Mouse (Mus musculus) heart, adult 8-10 months (tissue): ENCODE measurements around the gene Hoxb3. TPM values are rescaled to one million over a fixed set of nuclear protein-coding genes. Genes with fewer than 3 reads are reported as not detected.

Source experiments
- DNase-seq: peaks from one replicate; pipeline ENCODE4 v3.0.0; 2022; ENCODE audit warnings: low spot score
- total RNA-seq, 4 experiments: library from RNA; stranded (reverse); gene quantifications; 2 replicates each; pipeline ENCODE4 v1.2.4; 2022

The Hoxb3 gene
- total RNA-seq, 4 experiments from 2014 or later = 0.25 to 0.37 (median 0.30) TPM

DNA sequence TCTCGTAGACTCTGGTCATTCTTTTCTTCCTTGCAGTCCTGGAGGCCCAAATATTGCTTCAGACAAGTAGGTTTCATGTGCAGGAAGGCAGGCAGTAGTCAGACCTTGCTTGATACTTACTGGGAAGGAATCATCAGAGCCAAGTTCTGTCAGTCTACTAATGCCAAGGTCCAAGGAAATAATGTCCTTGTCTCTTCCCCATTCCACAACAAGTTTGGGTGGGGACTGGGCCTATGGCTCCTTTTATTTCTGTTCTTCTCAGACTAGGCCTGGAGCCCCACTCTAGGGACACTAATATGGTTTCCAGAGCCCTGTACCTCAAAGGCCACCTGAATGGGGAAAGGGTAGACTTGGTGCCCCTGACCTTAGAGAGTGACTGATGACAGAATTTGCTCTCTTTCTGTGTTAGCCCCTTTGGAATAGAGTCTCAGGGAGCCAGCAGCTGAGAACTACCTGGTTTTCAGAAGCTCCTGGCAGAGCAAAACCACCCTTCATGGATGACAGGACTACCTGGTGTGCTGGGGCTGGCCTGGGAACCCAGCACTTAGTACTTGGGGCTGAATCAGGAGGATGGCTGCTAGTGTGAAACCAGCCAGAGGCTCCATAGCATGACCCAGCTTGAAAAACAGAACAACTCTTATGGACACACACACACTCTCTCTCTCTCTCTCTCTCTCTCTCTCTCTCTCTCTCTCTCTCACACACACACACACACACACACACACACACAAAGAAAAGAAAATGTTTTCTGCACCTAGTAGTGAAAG is 34.5 kb upstream of the Hoxb3 start:
- no peak for DNase-seq

DNA sequence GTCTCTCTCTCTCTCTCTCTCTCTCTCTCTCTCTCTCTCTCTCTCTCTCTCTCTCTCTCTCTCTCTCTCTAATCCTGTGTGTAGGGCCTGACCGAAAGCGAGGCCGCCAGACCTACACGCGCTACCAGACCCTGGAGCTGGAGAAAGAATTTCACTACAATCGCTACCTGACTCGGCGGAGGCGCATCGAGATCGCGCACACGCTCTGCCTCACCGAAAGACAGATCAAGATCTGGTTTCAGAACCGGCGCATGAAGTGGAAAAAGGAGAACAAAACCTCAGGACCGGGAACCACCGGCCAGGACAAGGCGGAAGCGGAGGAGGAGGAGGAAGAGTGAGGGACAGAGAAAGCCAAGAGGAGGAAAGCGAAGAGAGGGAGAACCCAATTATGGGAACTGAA is 33.8 kb upstream of the Hoxb3 start:
- DNase-seq = no peak

DNA sequence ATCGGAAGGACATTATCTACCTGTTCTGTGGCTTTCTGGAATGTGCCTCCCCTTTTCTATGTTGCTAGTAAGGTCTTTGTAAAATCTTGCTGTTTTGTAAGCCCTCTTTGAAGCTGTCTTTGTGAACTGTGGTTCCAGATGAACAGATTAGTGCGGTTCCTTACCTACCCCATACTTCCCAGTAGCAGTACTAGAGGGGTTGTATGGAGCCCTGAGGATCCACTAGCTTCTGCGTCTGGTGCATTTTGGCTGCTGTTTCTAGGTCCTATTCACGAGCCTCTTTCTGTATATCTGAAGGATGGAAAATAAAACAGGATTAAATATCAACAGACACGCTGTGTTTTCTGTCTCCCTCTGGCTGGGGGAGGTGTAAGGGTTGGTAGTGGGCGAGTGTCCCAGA is 33.3 kb upstream of the Hoxb3 start:
- DNase-seq = no peak

DNA sequence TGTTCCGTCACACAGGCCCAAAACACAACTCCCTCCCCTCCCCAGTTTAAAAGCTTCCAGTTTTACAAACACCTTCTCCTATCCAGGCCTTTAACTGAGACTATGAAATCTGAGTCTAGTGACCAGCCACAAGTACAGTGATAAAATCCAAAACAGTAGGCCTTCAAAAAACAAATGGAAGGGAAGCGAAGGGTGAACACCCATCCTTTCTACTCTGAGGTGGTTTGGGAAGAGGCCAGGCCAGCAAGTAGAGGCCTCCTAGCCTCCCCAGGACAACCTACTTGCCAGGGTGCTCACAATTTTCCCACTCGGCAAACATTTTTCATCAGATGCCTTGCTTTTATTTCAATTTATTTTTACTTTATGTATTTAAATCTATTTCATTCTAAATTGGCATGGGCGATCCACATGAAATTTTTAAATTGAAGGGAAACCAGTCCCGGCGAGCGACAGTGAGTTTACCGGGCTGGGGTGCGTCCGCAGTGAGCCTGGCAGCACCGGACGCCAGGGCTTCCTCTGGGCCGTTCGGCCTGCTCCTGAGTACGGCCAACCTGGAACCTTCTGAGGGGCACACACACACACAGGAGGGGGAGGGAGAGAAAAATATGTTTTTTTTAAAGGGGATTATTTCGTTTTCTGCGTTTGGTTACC is 32.3 kb upstream of the Hoxb3 start:
- no peak for DNase-seq

DNA sequence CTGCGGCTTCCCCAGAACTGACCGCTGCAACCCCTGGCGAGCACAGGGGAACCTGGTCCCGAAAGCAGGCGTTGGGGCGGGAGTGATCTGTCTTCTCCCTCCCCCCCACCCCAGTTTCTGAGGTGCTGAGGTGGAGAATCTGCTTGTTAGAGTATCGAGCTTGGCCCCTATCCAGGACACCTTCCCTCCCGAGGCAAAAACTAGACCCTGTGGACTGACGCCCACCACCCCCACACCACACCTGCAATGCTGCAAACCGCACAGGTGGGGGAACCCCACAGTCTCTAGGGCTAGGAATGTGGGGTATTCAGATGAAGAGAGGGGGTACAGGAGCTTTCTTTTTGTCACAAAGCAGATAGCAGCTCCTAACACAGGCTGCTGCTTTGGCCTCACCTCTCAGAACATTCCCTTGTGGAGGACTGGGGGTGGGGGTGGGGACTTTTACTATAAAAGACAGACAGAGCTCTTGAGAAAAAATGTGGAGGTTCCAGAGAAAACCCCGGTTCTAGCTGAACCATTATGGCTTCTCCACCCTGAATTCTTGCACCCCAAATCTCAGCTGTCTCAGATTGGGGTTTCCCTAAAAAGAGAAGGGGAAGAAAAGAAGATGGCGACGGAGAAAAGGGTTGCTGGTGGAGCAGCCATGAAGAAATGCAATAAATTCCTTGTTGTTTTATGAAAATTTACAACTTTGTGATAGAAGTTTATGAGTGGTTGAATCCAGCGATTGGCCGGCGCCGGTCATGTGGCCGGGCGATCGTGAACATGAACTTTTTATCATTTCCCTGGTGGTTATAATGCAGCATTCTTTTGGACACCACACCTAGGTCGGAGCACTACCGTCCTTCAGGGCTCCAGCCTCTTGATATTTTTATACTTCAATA is 31.2 kb upstream of the Hoxb3 start, which contains the start of gene Hoxb6:
Hoxb6 (plus strand) TSS at position 796 of the 884 bp plus-strand sequence.
- no peak for DNase-seq

DNA sequence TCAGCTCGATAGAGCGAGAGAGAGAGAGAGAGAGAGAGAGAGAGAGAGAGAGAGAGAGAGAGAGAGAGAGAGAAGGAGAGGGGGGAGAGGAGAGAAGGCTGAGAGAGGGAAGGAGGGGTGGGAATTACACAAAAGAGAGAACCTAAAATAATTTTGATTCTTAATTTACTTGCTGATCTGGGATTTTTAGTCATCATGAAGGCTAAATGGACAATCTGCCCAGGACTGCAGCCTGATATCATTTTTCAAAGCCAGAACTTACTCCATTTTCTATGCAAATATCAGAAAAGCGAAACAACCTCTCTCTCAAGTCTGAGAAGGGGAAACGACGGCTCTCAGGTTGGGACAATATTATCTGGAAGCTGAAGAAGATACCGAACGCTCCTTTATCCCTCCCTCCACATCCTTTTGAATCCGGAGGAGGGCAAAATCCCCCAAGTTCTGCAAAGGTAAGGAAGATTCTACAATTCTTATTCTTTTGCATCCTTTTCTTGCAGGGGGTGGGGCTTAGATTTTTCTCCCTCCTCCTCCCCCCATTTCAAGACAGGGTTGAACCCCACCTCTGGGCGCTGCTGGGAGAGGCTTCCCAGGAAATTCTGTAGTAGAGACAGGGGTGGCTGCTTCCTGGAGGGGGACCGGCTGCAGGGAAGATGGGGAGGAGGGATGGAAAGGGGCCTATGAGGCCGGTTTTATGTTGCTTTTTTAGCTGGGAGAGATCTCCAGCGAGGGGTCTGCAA is 30.4 kb upstream of the Hoxb3 start:
- DNase-seq = no peak

DNA sequence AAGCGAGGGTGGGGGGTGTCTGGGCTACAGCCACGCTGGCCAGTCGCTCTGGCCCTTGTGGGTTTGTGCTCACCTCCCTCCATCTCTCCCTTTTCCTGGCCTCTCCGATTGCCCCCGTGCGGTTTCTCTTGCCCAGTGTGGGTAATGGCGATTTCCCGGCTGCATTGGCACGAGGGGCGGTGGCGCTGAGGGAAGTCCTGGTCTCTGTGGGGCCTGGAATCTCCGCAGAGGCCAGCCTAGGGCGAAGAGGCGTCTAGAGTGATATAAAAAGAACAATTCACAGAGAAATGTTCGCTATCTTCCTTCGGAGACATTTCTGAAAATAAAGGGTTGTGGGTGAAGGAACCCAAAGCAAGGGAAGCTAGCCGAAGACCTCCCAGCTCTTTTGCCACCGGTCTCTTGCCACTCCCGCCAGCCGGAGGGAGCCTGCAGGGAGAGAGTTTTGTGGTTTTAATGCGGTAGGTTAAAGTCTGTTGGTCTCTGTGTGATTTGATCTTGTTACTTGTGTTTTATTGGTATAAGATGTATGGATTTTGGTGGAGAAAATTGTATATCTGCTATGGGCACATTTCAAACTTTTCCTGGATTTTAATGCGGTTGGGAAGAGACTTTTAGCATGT is 29.7 kb upstream of the Hoxb3 start:
- DNase-seq = no peak

DNA sequence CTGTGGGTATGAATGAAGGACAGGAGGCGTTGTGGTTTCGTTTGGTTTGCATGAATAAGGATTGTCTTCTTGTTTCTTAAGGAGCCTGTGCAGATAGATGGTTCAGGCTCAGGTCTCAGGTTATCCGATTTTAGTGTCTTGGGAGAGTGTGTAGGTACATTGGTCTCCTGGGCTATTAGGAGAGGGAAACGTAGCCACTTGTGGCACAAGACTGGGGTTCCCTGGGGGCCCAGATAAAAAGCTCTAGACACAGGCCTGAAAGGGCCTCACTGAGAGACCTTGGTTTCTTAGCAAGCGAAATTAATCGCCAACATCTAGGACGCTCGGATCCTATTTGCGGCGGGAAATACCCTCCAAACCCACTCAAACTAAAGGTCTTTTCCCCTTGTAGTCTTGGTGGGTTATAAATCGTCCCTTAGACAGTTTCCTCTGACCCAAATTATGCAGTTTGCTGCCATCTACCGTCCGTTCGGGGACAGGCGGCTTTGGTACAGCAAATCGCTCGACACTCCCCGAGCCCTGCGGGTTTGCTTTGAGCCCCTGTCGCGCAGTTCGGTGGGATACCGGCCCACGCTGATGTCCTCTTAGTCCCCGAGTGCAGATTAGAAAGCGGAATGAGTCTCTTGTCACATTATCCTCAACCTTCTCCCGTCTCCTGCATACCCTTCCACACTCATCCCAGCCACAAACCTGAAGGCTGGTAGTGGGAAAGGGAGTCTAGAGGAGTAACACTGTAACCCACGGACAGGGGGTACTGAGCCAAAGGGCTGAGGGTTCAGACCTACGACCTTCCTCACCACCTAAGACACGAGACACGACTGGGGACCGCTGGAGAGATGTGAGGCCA is 28.7 kb upstream of the Hoxb3 start:
- peak; percentile 59 for DNase-seq

DNA sequence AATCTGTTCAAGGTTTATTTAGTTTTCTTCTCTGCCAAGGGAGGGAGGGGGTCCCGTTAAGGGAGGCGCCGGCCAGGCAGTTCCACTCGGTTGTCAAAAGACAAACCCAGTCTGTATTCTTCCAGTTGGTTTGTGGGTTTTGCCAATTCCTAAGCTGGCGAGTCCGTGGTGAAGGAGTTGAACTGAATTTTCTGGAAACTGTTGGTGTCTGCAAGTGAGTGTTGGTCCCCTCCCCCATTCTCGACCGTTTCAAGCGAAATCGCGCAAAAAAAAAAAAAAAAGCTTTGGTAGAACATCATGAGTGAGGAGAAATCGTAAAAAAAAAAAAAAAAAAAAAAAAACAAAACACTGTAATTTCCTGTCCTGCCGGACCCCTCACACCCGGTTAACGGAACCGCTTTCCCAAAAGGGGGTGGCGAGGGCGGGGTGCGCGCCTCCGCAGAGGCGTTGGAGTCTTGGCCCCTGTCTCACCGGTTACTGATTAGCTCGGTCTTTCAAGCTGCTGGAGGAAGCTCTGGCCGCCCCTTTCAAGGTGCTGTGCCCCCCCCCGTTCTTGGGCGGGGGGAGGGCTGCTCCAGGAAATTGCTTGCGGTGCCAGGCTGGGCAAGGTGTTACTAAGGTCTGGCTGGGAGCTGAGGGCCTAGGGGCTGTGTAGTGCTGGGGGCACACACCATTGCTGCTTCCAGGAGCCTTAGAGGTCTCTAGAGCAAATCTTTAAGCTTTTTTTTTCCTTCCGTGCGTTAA is 27.9 kb upstream of the Hoxb3 start:
- no peak for DNase-seq

DNA sequence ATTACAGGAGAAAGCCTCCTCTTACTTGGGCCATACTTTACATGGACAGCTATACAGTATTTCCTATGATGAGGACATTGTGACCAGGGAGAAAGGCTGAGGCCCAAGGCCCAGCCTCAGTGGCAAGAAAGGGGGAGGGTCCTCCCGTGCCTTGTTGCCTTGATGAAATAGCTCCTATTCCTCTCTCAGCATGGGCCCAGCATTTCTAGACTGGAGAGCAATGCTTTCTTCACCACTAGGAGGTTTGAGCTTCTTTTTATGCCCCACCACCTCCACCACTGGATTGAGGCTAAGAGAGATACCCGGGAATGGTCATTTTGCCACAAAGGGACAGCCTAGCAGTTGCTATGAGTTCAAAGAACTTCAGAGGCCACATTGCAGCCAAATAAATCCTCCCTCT is 26.1 kb upstream of the Hoxb3 start:
- DNase-seq = no peak

DNA sequence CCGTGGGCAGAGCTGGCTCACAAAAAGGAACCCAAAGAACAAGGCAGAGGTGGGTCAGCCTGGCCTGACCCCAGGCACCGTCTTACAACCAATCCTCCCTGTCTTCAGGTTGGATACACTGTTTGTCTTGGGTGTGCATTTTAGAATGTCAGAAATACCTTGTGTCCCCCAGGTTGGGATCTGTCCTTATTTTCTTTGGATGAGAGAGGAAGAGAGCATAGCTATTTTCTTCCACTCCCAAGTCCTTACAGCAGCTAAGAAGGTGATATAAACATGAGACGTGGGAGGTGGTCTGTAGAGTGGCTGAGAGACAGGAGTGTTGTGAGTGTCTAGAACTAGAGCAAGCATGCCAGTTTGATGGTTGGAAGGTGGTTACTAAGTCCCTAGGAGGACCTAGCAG is 25.7 kb upstream of the Hoxb3 start:
- DNase-seq = no peak

DNA sequence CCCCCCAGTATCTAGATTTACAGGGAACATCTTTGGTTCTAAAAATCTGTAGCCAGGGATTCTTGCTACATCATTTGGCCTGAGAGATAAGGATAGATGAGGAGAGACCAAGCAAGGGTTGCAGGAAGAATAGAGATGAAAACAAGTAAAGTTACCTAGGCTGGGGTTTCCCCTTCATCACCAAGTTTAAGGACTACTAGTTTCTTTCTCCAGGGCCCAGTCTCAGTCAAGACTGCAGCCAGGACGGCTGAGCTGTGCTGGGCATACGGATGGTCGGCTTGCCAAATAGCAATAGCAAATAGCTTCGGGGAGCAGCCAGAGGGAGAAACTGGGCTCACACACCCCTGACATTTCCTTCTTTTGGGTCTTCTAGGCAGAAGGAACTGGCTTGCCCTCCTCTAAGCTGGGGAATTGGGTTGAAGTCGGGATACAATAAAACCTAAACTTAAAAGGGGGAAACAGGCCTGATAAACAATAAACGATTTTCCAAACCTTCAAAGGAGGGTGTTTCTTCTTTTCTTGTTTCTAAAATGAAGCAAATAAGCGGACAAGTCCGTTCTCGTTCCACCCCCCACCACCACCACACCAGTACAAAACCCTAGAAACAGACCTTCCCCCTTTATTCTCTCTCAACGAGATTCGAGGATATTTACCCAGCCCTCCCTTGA is 25.0 kb upstream of the Hoxb3 start:
- DNase-seq = no peak

DNA sequence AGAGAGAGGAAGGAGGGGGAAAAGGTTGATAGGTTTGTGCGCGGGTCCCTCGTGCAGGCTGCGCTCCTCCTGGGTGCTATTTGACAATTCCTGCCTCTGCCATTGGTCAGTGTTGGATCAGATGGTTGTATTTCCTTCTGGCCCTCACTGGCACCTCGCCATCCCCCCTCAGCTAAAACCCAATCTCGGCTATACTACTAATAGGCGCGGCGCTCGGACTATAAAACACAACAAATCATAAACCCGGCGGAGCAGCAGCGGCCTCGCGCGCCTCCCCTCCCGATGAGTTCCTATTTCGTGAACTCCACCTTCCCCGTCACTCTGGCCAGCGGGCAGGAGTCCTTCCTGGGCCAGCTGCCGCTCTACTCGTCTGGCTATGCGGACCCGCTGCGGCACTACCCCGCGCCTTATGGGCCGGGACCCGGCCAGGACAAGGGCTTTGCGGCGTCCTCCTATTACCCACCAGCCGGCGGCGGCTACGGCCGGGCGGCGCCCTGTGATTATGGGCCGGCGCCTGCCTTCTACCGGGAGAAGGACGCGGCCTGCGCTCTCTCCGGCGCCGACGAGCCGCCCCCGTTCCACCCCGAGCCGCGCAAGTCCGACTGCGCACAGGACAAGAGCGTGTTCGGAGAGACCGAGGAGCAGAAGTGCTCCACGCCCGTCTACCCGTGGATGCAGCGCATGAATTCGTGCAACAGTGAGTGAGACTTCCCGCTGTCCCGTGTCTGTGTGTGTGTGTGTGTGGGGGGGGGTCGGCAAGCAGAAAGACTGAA is 24.0 kb upstream of the Hoxb3 start:
- DNase-seq = no peak

DNA sequence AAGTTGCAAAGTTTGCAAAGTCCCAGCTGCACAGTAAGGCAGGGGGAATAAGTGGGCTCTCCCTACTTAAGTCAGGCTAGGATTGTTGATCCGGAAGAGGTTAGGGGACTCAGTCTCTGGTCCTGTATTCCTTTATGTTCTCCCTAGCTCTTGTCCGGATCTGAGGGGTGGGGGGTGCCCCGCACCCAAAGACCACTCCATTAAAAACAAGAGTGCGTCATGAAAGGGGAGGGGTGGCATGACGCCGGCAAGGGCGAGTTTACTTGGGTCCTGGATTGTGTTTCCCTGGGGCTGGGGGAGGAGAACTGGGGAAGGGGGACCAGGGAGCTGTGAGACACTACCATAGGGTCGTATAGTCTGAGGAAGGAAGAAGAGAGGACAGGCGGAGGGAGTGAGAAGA is 23.3 kb upstream of the Hoxb3 start:
- DNase-seq = no peak

DNA sequence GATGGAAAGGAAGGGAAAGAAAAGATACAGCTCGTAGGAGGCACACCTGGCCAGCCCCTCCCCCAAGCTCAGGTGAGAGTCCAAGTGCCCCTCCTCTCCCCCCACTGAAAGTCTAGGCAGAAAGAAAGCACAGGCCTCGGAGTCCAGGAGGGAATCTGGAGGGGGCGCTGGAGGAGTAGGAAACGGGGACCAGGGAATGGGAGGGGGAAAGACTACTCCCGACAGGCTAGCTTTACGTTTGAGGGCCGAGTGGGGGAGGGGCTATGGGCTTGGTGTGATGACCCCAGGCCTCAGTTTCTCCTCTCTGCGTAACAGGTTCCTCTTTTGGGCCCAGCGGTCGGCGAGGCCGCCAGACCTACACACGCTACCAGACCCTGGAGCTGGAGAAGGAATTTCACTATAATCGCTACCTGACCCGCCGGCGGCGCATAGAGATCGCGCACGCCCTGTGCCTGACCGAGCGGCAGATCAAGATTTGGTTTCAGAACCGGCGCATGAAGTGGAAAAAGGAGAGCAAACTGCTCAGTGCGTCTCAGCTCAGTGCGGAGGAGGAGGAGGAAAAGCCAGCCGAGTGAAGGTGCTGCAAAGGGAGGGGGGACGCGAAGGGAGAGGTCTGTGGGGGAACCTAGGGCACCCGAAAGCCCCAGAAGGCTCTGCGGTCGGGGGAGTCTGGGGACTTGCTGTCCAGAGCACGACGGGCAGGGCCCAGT is 22.6 kb upstream of the Hoxb3 start:
- DNase-seq = no peak

DNA sequence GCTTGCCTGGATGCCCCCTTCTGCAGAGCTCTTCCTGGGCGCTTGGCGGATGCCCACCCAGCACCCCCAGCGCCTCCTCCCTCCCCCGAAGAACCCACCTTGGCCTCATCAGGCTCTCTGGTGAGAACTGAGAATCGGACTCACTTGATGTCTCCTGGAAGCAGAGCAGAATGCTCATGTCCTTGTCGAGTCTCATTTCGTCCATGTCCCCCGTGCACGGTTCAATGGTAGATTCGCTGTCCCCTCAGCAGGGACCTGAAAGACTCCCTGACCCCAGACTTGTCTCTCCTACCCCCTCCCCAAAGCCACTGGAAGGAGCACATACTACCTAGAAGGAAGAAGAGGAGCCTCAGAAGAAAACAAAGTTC is 22.1 kb upstream of the Hoxb3 start:
- DNase-seq = no peak

DNA sequence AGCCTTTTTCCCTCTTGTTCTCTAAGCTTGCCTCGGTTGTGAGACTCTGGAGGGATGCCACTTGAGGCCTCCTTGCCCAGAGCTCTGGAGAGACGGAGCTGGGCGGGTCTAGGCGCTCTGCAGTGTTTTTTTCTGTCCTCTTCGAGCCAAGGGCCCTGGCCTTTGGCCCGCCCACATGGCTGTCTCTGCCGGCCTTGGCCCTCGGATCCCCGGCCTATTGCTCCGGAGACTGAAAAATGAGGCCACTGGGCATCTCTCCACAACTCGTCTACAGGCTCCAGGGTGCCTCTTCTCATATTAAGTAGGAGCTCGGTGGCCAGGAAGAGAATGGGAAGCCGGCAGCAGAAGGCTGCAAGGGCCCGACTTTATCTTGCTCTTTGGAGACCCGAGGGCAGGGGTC is 21.3 kb upstream of the Hoxb3 start:
- no peak for DNase-seq
